Mouse (Mus musculus) kidney, adult 2 months (tissue): Measurements from ENCODE around the gene Senp3. TPM values are rescaled to one million over a fixed set of nuclear protein-coding genes. Genes with fewer than 3 reads are reported as not detected.
A peak's percentile ranks its signal among the peaks of the same experiment; 100 is the strongest.
"Not testable (repeated sequence)": the region's sequence is repeated elsewhere in the genome, so short reads cannot be mapped to it uniquely, and the experiment has no call there.

Experiments used
- DNase-seq: peaks from one replicate; pipeline ENCODE4 v3.0.0; 2021
- H3K27ac ChIP-seq: fragments of 200-500 bp; 2 replicates; pipeline ENCODE4 v1.5.1; 2012; ENCODE audit warnings: low read depth, low read length, control low read depth, inconsistent platforms; ENCODE audit not compliant: insufficient read depth
- H3K27me3 ChIP-seq: fragments of 200-500 bp; replicated peaks from 2 replicates; pipeline ENCODE4 v1.6.1; 2012; ENCODE audit warnings: mild to moderate bottlenecking, moderate library complexity, low read length, inconsistent platforms; ENCODE audit not compliant: control insufficient read depth, insufficient read depth
- H3K36me3 ChIP-seq: fragments of 200-500 bp; 2 replicates; pipeline ENCODE4 v1.6.1; 2012; ENCODE audit warnings: mild to moderate bottlenecking, moderate library complexity, low read length, inconsistent platforms; ENCODE audit not compliant: control insufficient read depth, insufficient read depth
- H3K4me1 ChIP-seq: fragments of 200-500 bp; 2 replicates; pipeline ENCODE4 v1.6.1; 2011; ENCODE audit warnings: low read length; ENCODE audit not compliant: control insufficient read depth, insufficient read depth
- H3K4me3 ChIP-seq: fragments of 200-500 bp; 2 replicates; pipeline ENCODE4 v1.5.1; 2011; ENCODE audit warnings: mild to moderate bottlenecking, low read depth, low read length, control low read depth; ENCODE audit not compliant: insufficient read depth
- CTCF ChIP-seq: fragments of 200-500 bp; conservative IDR thresholded peaks from 2 replicates; pipeline ENCODE4 v1.5.1; 2011; ENCODE audit warnings: low read depth, mild to moderate bottlenecking, control low read depth, low read length, moderate library complexity, mixed read lengths; ENCODE audit not compliant: insufficient read depth, insufficient read length
- POLR2A ChIP-seq: fragments of 200-500 bp; IDR thresholded peaks from one replicate; pipeline ENCODE4 v1.6.1; 2011; ENCODE audit warnings: low read depth, low read length, control low read depth
- WGBS: fragments of 180-500 bp; shearing (Covaris S2); methylation state at CpG from one replicate; pipeline ENCODE4 v1.1.7; 2018; 5-methylcytosine and 5-hydroxymethylcytosine counted together
- polyA plus RNA-seq: library from polyadenylated mRNA; depleted of rRNA; stranded (reverse); fragments of >200 nt; gene quantifications from 2 replicates; pipeline ENCODE4 v1.2.3, GENCODE M21; 2012

The Senp3 gene
- polyA plus RNA-seq, 1 experiment: 41.8 TPM

- Histone ChIP-seq H3K27me3 (no peaks in the 10 kb centered on the region), H3K27ac (no peak overlapping the region), H3K36me3 (no peaks in the 10 kb centered on the region), H3K4me1 (peaks cover 14% of the 10 kb centered on the region; the same call in 1 of the 2 replicates), H3K4me3 (no peak overlapping the region)
- DNase-seq: no peak
- no peak for TF ChIP-seq CTCF
- TF ChIP-seq POLR2A: no peak
- WGBS: 62% methylated on average over 8 of the region's 8 CpGs
Measured at GRCm38 (mm10) chr11:69703814-69704612, 22.1 kb upstream of the Senp3 start.

DNA sequence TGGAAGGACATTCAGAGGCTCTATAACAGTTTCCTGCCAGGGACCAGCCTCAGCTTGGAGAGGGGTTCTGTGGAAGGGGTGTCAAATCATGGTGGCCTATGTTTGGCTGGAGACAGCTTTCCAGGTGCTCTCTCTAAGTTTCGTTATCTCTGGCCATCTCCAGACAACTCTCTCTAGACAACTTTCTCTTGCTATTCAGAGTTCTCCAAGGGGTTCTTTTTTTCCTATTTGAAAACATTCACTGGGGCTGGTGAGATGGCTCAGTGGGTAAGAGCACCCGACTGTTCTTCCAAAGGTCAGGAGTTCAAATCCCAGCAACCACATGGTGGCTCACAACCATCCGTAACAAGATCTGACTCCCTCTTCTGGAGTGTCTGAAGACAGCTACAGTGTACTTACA, 21.5 kb upstream of the Senp3 start:
- H3K4me3 ChIP-seq, H3K27ac ChIP-seq, DNase-seq, H3K27me3 ChIP-seq, H3K36me3 ChIP-seq: not testable (repeated sequence)
- 64% methylated on average over 3 of the region's 3 CpGs for WGBS
- peaks cover 18% of the 10 kb centered on the region; the same call in 1 of the 2 replicates for H3K4me1 ChIP-seq

DNA sequence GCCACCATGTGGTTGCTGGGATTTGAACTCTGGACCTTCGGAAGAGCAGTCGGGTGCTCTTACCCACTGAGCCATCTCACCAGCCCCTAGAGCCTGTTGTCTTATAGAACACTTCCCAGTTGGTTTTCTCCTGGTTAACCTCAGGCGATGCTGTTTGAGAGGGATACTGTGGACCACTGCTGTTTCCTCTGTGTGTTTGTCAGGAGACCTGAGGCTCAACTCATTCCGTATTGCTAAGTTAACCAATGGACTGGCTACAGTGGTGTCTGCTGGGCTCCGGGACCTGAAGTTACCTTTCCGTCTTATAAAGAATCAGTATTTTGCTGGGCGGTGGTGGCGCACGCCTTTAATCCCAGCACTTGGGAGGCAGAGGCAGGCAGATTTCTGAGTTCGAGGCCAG, 21.0 kb upstream of the Senp3 start:
- 98% methylated on average over 10 of the region's 10 CpGs for WGBS
- H3K27me3 ChIP-seq, H3K4me3 ChIP-seq, H3K36me3 ChIP-seq, H3K27ac ChIP-seq, DNase-seq: not testable (repeated sequence)
- peaks cover 18% of the 10 kb centered on the region; the same call in 1 of the 2 replicates for H3K4me1 ChIP-seq

DNA sequence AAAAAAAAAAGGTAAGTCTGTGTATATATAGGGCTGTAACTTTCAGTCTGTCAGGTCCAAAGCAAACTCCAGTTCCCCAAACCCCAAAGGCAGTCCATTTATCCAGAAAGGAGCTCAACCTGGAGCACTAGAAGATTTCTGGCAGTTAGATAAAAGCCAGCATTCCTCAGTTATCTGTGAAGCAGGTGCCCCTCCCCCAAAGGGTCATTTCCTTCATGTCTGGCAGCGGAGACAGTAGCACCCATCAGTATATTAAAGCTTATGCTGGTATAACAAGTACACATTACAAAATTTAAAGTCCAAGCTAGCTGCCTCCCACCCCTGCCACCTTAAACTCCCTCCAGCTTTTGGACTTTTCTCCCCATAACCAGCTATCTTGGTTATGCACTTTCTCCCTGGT, 17.7 kb upstream of the Senp3 start:
- H3K27me3 ChIP-seq: no peaks in the 10 kb centered on the region
- peaks cover 10% of the 10 kb centered on the region for H3K4me1 ChIP-seq
- no peak overlapping the region for H3K27ac ChIP-seq
- 56% methylated on average over 1 of the region's 1 CpGs for whole genome bisulfite sequencing
- TF ChIP-seq CTCF (no peak), POLR2A (no peak)
- H3K4me3 ChIP-seq: no peak overlapping the region
- no peaks in the 10 kb centered on the region for H3K36me3 ChIP-seq
- no peak for DNase-seq

GRCm38 (mm10) chr11:69698574-69698973, 16.7 kb upstream of the Senp3 start:
- 66% methylated on average over 5 of the region's 5 CpGs for WGBS
- no peak for DNase-seq
- H3K4me3 ChIP-seq: no peak overlapping the region
- H3K36me3 ChIP-seq: no peaks in the 10 kb centered on the region
- TF ChIP-seq CTCF (0 out of 2 replicates have a peak, but pooled peaks have one; percentile 14), POLR2A (no peak)
- H3K27me3 ChIP-seq: no peaks in the 10 kb centered on the region
- H3K4me1 ChIP-seq: peaks cover 14% of the 10 kb centered on the region
- no peak overlapping the region for H3K27ac ChIP-seq

GRCm38 (mm10) chr11:69697396-69697795, 15.5 kb upstream of the Senp3 start:
- TF ChIP-seq CTCF (no peak), POLR2A (no peak)

DNA sequence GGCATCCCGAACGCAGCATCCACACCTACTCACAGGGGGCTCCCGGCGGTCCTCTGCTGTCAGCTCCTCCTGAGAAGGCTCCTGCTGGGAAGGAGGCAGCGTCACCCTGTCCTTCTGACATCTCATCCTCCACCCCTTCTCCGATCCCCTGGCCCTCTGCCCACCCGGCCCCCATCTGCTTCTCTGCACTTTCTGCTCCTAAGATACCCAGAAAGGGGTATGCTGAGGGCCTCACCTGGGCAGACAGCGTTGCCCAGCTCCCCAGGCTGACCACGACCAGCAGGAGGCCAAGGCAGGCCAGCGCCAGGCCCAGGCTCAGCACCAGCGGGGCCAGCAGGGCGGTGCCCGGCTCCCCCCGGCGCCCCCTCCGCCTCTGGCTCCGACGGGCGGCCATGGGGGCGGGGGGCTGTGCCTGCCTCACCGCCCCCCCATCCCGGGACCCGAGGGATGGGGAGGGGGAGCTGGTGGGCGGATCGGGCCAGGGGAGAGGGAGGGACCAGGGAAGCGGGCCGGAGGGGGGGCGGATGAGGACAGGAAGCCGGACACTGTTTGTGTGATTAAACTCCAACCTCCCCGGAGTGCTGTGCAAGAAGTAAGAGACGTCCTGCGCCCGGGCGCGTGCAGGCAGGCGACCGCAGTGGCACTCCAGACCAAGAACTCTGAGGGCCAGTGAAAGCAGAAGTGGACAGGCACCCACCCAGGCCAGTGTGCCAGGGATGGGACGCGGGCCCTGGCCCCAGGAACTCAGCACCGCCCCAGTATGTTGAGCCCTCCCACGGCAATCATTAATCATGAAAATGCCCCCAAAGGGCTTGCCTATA, 13.7 kb upstream of the Senp3 start, which contains the start of the genes Tnfsf12 and Tnfsfm13:
TSS of gene Tnfsf12 (minus strand) at position 489 of the 821 bp plus-strand sequence.
TSS of gene Tnfsfm13 (minus strand) at position 738 of the 821 bp plus-strand sequence.
- Histone ChIP-seq H3K4me3 (peak within 1 kb of the TSS; percentile 76), H3K36me3 (no peaks in the 10 kb centered on the region), H3K27me3 (no peaks in the 10 kb centered on the region), H3K27ac (peak within 1 kb of the TSS; percentile 95), H3K4me1 (peaks cover 26% of the 10 kb centered on the region)
- DNase-seq: peak; percentile 87
- TF ChIP-seq CTCF (peak; percentile 25), POLR2A (peak; percentile 59)
- WGBS: 3% methylated on average over 41 of the region's 41 CpGs

More at GRCm38 (mm10) chr11:69697396-69697795, 15.5 kb upstream of the Senp3 start:
- H3K4me3 ChIP-seq: no peak overlapping the region
- H3K36me3 ChIP-seq: no peaks in the 10 kb centered on the region
- no peak for DNase-seq
- no peak overlapping the region for H3K27ac ChIP-seq
- H3K27me3 ChIP-seq: no peaks in the 10 kb centered on the region
- peaks cover 22% of the 10 kb centered on the region for H3K4me1 ChIP-seq
- 85% methylated on average over 3 of the region's 3 CpGs for WGBS
